Mouse (Mus musculus): ENCODE data around the gene Gpc5.

DNA sequence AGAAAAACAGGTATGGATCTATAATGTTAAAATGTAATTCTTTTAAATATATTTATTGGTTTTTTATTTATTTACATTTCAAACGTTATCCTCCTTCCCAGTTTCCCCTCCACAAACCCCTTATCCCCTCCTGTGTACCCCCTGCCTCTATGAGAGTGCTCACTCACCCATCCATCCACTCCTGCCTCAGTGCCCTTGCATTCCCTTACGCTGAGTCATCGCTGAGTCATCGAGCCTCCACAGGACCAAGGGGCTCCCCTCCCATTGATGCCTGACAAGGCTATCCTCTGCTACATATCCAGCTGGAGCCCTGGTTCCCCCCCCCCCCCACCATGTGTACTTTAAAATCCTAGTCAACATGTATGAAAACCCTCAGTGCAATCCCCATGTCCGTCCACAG lies 738.5 kb downstream of the Gpc5 start:
- TF ChIP-seq CTCF (IDR thresholded peaks at IDR 0.05; ENCODE audit: low read depth): no peak
- no peak for TF ChIP-seq EP300 (IDR thresholded peaks at IDR 0.05; ENCODE audit: low read depth)
